8 mouse cellular contexts compared by ENCODE assay signal in the genomic region with DNA sequence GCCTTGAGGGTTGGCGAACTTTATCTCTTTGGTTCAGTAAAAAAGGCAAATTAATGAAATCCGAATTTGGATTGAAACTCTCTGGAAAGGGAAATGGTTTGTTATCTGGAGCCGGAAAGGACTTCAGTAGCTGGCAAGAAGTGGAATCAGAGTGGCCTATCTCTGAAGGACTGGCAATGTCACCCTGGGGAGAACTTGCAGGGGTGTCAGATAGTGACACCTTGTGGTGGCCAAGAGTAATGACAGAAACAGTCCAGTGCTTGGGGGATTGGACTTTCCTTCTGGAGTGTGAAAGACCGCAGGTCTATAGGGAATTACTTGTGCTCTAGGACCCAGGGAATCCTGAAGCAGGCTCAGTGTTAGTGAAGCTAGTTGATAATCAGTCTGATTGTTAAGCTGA. TPM values are rescaled to one million over a fixed set of nuclear protein-coding genes. Genes with fewer than 3 reads are reported as not detected.
DNase-seq lines count a peak whose midpoint lies in the region; ATAC-seq and TF ChIP-seq lines count a peak whose summit lies in the region.

No protein-coding gene starts in this region.

- intact Hi-C loops in heart, postnatal 10 days (cut with DNase I), result loop anchor here (1.0 to 10.0 kb wide), 4 partner anchors 108 to 465 kb away; partner anchors contain the start of gene Fes

- H3K27ac ChIP-seq in limb, embryonic 14.5 days (replicated peaks; ENCODE audit: low read depth, low read length), result no peak overlapping the region
- no peak overlapping the region for H3K27ac ChIP-seq in neural tube, embryonic 11.5 days (ENCODE audit: low read depth, low read length)

- no peak overlapping the region for H3K4me2 ChIP-seq in limb, embryonic 14.5 days (replicated peaks; ENCODE audit: low read depth, low read length, severe bottlenecking)
- no peak overlapping the region for H3K4me2 ChIP-seq in neural tube, embryonic 11.5 days (ENCODE audit: low read depth)

- H3K27me3 ChIP-seq in limb, embryonic 14.5 days (ENCODE audit: control insufficient read depth, insufficient read depth, low read length), result no peaks in the 10 kb centered on the region
- H3K27me3 ChIP-seq in neural tube, embryonic 11.5 days (ENCODE audit: control insufficient read depth, insufficient read depth, low read length), result no peaks in the 10 kb centered on the region

- H3K4me1 ChIP-seq in limb, embryonic 14.5 days (ENCODE audit: control insufficient read depth, insufficient read depth, low read length), result no peaks in the 10 kb centered on the region
- H3K4me1 ChIP-seq in neural tube, embryonic 11.5 days (ENCODE audit: control insufficient read depth, insufficient read depth, low read length), result no peaks in the 10 kb centered on the region

- no peak overlapping the region for H3K4me3 ChIP-seq in limb, embryonic 14.5 days (replicated peaks; ENCODE audit: low read length)
- H3K4me3 ChIP-seq in neural tube, embryonic 11.5 days (ENCODE audit: low read depth, low read length), result no peak overlapping the region

- H3K9ac ChIP-seq in limb, embryonic 14.5 days (ENCODE audit: low read depth, low read length, severe bottlenecking), result no peak overlapping the region
- H3K9ac ChIP-seq in neural tube, embryonic 11.5 days (ENCODE audit: low read length), result no peak overlapping the region

- no peaks in the 10 kb centered on the region for H3K9me3 ChIP-seq in limb, embryonic 14.5 days (ENCODE audit: control insufficient read depth, low read length)
- H3K9me3 ChIP-seq in neural tube, embryonic 11.5 days (ENCODE audit: control insufficient read depth, low read length), result no peaks in the 10 kb centered on the region

- no peak for ATAC-seq in limb, embryonic 14.5 days (ENCODE audit: low FRiP score, low read depth)
- no peak for ATAC-seq in neural tube, embryonic 11.5 days (ENCODE audit: insufficient read depth, low FRiP score, low TSS enrichment)

- TF ChIP-seq POLR2A in limb, embryonic 14.5 days (IDR thresholded peaks at IDR 0.05; ENCODE audit: borderline replicate concordance, extremely low read depth, insufficient read depth, insufficient read length), result no peak

- peak; percentile 33 for DNase-seq in ovary, postnatal 14 days (ENCODE audit: low spot score)
- no peak for DNase-seq in ovary, postnatal 36 days (ENCODE audit: low spot score)
- DNase-seq in R1 (ENCODE audit: low read depth, low spot score), result peak; percentile 85
- DNase-seq in embryo, embryonic 9.5 days (ENCODE audit: extremely low spot score), result peak; percentile 60
- DNase-seq in heart, postnatal 10 days, result peak; percentile 74
- peak; percentile 63 for DNase-seq in limb, embryonic 14.5 days (ENCODE audit: low spot score)
- peak; percentile 49 for DNase-seq in neural tube, embryonic 11.5 days (ENCODE audit: low spot score)
- no peak for DNase-seq in ovary, adult 18-20 months (ENCODE audit: low spot score)

- H3K36me3 ChIP-seq in limb, embryonic 14.5 days (ENCODE audit: control insufficient read depth, insufficient read depth, low read length), result no peaks in the 10 kb centered on the region
- H3K36me3 ChIP-seq in neural tube, embryonic 11.5 days (ENCODE audit: control insufficient read depth, insufficient read depth, low read length), result no peaks in the 10 kb centered on the region

- WGBS in limb, embryonic 14.5 days, result 36% methylated on average over 4 of the region's 4 CpGs
- WGBS in neural tube, embryonic 11.5 days, result 41% methylated on average over 4 of the region's 4 CpGs

RNA-seq across cellular contexts. Expression of gene Zscan2, which starts 11.0 kb away (rescaled TPM):
- total RNA-seq in heart, postnatal 10 days (2021), result 1 to 10 TPM; 8.0 to 9.6 TPM
- polyA plus RNA-seq in limb, embryonic 14.5 days (2012; rRNA removed), result 17.3 and 19.8 TPM in 2 replicates
- 2.7 and 2.8 TPM in 2 replicates for polyA plus RNA-seq in limb, embryonic 14.5 days (2014; fragmentation: Nextera tagmentation; extraction: Ambion mirVana)
- 4.2 and 4.9 TPM in 2 replicates for polyA plus RNA-seq in neural tube, embryonic 11.5 days (2014; fragmentation: Nextera tagmentation; extraction: Ambion mirVana)

RNA-seq across cellular contexts. Expression of gene Iqgap1, which starts 23.9 kb away (rescaled TPM):
- 10 to 100 TPM; 74.3 to 74.9 TPM for total RNA-seq in heart, postnatal 10 days (2021)
- polyA plus RNA-seq in limb, embryonic 14.5 days (2012; rRNA removed), result 43.9 and 48.4 TPM in 2 replicates
- polyA plus RNA-seq in limb, embryonic 14.5 days (2014; fragmentation: Nextera tagmentation; extraction: Ambion mirVana), result 88.5 and 93.2 TPM in 2 replicates
- 26.4 TPM in 2 replicates for polyA plus RNA-seq in neural tube, embryonic 11.5 days (2014; fragmentation: Nextera tagmentation; extraction: Ambion mirVana)

RNA-seq across cellular contexts. Expression of gene Wdr73, which starts 51.4 kb away (rescaled TPM):
- total RNA-seq in heart, postnatal 10 days (2021), result 10 to 100 TPM in 1 of 2 experiments, 1 to 10 TPM in 1; 7.9 to 10.6 TPM
- 23.1 and 26.5 TPM in 2 replicates for polyA plus RNA-seq in limb, embryonic 14.5 days (2012; rRNA removed)
- polyA plus RNA-seq in limb, embryonic 14.5 days (2014; fragmentation: Nextera tagmentation; extraction: Ambion mirVana), result 22.6 and 26.0 TPM in 2 replicates
- 37.7 and 41.8 TPM in 2 replicates for polyA plus RNA-seq in neural tube, embryonic 11.5 days (2014; fragmentation: Nextera tagmentation; extraction: Ambion mirVana)

RNA-seq across cellular contexts. Expression of gene Nmb, which starts 55.2 kb away (rescaled TPM):
- total RNA-seq in heart, postnatal 10 days (2021), result 1 to 10 TPM; 2.1 to 6.4 TPM
- 8.3 and 8.5 TPM in 2 replicates for polyA plus RNA-seq in limb, embryonic 14.5 days (2012; rRNA removed)
- polyA plus RNA-seq in limb, embryonic 14.5 days (2014; fragmentation: Nextera tagmentation; extraction: Ambion mirVana), result 4.9 and 8.1 TPM in 2 replicates
- 5.1 TPM in 2 replicates for polyA plus RNA-seq in neural tube, embryonic 11.5 days (2014; fragmentation: Nextera tagmentation; extraction: Ambion mirVana)

Comparison
In these comparisons a context has a peak if more than half of its experiments do, and no peak if none do; other contexts are left out.
1. DNase-seq: peak in ovary, postnatal 14 days (single experiment), R1 (single experiment), embryo, embryonic 9.5 days (single experiment), heart, postnatal 10 days (2 of 2), limb, embryonic 14.5 days (single experiment) and neural tube, embryonic 11.5 days (single experiment); none in ovary, postnatal 36 days (single experiment) and ovary, adult 18-20 months (single experiment).